Mouse (Mus musculus) adrenal gland, postnatal 25 days (tissue): Measurements from ENCODE around the gene Tram2. TPM values are rescaled to one million over a fixed set of nuclear protein-coding genes. Genes with fewer than 3 reads are reported as not detected.

Experiments used
- DNase-seq: peaks from one replicate; pipeline ENCODE4 v3.0.0; 2021; ENCODE audit warnings: mixed read lengths
- long read RNA-seq: library from polyadenylated mRNA; stranded (forward); transcript quantifications from one replicate; pipeline ENCODE4 v2.0.0, GENCODE M21; 2021
- total RNA-seq: library from RNA; stranded (reverse); gene quantifications from 2 replicates; pipeline ENCODE4 v1.2.3, GENCODE M21; 2021

The Tram2 gene
- 5.4 and 5.8 TPM in 2 replicates for total RNA-seq
- long read RNA-seq, full-length matches to known transcripts = 2 of 2 reads
- long read RNA-seq, partial matches to known transcripts = 0 of 2 reads
- long read RNA-seq, other reads (novel, unspliced or antisense) = 0 of 2 reads

DNA sequence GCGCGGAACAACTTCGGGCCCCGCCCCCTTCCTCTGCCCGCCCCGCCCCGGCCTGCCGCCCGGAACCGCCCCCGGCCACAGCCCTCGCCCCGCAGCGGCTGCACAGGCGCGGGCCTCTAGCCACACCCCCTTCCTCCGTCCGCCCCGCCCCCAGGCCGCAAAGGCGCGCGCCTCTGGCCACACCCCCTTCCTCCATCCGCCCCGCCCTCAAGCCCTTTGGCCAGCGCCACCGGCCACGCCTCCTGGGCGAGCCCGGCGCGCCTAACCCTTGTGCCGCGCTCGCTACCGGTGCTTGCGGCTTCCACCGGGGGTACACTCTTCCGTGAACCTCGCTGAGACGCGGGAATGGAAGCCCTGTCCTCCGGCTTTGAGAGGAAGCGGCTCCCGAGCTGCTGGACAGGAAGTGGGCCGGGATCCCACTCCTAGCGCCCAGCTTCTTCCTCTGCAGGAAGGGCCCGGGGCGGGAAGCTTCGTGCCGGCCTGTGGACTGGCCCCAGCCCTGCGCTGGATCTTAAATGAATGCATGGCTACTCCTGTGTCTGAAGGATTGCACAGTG lies at the start of gene Tram2:
Tram2 (minus strand) TSS at position 13 of the 557 bp plus-strand sequence.
- peak; percentile 99 for DNase-seq

DNA sequence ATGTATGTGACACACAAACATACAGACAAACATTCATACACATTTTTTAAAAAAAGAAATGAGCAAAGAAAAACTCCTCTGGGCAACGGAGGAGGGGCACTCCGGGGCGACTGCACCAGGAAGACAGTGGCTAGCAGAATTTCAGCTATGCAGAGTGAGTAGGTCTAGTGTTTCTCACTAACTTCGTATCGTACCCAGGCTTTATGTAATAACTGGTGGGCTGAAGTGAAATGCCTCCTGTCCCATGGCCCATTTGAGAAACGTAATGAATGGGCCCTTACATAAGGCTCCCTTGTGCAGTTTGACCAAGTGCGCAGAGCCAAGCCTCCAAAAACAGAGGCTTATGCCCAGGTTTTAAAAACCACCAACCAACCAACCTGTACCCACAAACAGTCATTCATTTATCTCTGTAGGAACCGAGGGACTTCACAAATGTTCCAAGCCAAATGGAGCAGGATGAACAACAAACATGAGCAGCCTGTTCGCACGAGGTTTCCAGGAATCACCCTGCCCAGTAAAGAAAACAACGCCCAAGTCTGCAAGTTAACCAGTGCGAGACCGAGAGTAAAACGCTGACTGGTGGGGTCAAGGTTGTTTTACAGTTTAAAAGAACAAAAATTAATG lies 45.8 kb upstream of the Tram2 start:
- no peak for DNase-seq

DNA sequence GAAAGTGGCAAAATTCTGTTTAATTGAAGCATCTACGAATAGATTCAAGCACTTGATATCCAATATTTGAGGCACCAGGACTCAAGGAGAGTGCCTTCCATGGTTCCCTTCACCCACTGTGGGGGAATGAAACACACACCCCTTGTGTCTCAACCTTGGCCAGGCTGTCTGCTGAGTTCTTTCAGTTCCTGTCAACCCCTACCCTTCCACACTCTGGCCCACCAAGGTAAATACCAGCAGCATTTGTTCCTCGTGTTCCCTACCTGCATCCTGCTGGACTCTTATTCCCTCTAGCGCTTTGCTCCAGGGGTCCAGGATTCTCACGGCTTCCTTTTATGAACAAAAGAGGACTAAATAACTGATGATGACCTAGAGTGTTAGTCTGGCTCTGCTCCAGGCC lies 24.8 kb upstream of the Tram2 start:
- DNase-seq = no peak

DNA sequence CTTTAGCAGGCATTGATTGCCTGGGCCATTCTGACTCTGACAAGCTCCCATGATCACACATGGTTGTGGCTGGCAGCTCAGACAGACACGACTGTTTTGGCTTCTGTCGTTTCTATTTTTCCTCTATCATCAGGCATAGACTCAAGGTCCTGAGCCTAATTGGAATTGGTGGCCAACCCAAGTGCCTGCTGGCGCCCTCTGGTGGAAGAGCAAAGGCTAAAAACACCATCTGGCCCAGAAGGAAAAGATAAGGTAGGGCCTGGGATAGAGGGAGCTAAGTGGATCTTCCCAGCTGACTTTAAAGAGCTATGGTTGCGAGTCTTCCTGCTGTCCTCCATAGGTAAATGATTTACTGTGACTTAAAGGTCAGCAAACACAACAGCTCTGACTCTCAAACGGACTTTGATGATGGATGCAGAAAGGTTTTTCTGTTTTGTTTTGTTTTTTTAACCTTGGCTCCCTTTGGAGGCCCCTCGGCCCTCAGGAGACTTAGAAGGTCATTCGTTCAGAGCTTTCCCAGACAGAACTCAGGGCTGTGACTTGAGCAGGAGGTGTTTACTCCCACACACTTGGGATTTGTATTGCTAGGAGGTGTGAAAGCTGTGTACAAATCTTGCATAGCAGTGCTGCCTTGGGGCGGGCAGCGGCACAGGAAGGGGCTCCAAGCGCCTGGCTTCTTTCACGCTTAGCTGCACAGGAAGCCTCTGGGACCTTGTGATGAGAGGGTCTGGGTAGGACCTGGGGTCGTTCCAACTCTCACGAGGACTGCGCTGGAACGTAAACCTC lies 22.4 kb upstream of the Tram2 start:
- peak; percentile 84 for DNase-seq

DNA sequence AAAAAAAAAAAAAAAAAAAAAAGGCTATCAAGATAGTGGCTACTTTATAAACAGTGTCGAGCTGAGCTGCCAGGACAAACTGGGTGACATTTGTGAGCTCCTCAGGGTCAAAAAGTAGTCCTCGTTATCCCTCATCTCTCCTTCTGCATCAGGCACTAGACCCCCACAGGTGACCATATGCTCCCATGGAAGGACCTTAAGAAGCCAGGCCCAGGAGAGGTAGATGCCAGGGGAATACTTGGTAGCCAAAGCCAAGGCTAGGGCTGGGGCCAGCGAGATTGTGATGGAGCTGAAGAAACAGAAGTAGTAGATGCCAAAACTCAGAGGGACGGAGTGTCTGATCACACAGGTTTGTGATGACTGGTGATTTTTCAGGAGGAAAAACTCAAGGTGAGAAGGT lies 21.7 kb upstream of the Tram2 start:
- DNase-seq = no peak

DNA sequence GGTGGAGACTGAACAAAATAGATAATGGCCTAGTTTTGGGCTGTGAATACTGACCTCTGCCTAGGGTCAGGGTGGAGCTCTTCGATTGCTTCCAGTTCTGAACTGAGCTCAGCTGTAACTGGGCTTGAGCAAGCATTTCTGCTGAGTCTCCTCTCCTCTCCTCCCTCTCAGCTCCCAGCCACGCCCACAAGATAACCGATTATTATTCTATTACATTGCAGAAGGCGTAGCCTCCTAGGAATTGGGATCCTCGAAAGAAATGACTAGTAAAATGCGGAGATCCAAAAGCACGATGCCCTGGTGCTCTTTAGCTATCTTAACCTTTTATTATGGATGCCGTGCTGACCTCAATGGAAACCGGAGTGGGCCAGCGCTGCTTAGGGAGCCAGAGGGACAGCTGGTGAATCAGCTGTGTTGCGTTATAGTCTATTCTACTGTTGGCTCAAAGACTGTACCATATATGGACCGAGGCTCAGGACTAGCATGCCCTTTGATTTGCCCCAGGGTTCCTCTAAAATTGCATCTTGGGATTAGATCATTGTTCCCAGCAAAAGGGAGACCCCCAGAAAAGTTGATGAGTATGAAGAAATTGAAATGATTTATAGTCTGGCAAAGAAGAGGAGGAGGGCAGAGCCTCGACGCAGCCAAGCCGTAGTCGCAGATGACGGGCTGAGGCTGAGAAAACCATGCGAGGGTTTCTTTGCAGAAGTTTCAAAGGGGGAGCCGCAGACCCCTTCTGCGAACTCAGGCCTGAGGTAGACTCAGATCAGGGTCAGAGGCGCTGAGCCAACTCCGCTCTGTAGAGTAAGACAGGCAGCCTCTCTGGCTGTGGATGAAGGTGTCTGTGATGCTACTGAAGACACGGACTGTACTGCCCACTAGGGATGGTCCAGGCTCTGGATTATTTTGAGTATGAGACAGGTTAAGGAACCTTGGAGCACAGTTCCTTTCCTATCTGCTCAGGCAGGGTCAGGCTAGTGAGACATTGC lies 18.3 kb upstream of the Tram2 start:
- no peak for DNase-seq

DNA sequence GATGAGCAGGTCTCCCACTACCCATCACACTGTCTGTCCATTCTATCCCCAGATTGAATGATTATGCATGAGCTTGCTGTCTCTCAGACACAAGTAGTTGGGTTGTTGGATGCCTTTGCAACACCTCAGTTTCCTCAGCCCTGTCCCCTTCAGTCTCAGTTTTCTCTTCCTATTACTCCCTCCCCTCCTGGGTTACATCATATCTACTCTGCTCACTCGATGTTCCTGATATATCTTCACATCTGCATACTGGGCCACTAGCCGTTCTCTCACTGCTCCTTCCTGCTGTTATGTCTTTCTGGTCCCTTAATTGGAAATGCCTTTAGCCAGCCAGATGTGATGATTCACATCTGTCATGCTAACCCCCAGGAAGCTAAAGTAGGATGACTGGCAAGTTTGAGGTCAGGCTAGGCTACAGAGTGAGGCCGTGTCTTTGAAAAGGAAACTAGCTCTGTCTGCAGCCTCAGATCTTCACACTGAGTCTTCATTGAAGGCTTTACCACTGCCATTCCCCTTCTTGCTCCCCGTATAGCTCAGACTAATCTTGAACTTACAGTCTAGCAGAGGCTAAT lies 15.7 kb upstream of the Tram2 start:
- DNase-seq = no peak

DNA sequence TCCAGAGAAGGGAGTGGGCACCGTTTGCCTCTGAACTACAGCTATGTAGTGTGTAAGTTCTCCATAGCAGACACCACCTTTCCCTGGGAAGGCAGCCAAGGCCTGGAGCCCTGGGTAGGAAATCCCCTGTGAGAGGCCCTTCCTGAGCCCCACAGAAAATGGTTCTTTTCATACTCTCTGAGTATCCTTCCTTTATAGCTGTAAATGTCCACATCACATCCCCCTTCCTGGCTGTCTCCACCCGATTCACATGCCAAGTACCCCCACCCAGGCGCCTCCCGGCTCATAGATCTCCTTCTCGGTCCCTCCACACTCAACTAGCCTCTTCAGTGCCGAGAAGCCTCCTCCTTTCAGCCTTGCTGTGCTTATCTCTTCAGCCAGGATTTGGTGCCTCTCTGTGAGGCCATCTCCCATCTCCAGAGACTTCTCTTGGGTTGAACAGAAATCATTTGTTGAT lies 10.7 kb upstream of the Tram2 start:
- peak; percentile 10 for DNase-seq

DNA sequence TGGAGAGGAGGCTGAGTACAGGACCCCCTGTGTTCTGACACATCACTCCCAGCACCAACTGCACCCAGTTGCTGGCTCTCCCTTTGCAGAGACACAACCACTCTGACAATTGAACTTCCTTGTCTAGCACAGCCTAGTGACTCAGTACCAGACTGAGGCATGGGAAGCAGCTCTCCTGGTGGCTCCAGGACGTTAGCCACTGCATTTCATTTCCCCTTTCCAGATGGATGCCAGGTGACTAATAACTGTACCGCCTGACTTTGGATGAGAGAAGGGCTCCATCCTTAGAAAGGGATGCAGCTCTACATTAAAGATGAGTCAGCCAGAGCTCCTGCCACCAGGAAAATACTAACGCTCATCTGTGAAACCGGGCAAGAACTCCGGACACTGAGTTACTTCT lies 7.3 kb upstream of the Tram2 start:
- DNase-seq = no peak

DNA sequence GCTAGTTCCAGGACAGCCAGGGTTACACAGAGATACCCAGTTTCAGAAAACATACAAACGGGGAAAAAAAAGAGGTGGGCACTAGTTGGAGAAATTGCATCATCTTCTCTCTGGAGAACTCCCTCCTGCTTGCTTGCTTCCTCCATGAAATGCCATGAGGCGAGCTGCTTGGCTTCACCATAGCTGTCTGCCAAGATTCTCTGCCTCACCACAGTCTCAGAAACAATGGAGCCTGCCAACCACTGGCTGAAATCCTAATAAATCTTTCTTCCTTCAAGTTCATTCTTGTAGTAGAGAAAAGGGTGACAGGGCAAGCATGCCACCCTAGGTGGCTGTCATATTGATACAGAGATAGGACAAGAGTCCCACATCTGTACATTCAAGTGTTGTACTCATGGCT lies 5.6 kb upstream of the Tram2 start:
- no peak for DNase-seq

DNA sequence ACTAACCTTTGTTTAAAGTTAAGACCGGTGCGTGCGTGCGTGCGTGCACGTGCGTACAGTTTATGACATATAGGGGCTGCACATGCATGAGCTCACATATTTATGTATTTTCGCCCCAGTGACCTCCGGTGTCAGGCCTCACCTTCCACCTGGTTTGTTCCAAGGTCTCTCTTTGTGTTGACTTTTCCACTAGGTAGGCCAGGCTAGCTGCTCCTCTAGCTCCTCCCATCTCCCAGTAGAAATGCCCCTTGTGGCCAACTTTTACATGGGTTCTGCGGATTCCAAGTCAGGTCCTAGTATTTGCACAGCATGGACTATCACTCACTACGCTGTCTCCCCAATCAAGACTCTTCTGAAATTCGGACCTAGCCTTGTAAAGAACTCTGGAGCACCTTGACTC lies 1.3 kb upstream of the Tram2 start:
- no peak for DNase-seq

DNA sequence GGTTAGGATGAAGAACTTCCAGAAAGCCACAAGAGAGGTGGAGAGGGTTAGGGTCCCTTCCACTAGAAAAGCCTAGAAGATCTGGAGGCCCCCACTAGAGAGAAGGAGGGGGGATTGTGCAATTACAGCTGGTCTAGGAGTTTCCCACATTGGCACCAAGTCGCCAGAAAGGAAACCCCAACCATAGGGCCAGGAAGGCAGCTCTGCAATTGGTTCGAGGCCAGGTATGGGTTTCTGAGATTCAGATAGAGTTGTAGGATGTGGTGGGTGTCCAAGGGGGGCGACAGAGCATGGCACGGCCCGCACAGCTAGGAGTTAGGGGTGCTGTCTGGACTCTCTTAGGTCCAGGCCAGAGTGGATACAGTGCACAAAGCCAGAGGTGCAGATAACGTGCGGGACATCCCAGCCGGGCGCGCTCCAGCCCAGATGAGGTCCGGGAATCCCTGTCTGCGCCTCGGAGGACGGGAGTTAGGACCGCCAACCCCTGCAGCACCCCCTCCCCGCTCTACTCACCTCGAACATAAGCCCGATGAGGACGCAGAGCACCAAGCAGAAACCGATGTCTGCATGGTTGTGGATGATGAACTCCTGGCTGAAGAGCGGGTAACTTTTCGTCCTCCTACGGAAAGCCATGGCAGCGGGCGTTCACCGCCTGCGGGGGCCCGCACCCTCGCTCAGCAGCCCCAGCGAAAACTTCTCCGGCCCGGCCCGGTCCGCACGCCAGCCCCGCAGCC lies 381 bp downstream of the Tram2 start:
- peak; percentile 23 for DNase-seq

DNA sequence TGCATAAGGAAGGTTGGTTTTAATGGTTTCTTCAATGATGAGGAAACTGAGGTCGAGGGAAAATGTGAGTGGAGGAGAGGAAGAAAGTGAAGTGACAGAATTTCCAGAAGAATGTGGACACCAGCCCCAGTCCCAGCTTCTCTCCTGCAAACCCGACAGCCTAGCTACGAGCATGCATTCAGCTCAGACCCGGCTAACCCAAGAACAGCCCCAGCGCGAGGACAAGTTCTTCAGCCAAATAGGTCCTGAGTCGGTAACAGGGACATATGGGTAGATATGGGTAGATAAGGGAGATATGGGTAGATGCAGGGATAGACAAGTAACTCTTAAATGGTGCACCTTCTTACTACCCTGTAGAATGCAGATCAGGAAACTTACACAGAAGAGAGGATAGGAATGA lies 1.4 kb downstream of the Tram2 start:
- DNase-seq = no peak

DNA sequence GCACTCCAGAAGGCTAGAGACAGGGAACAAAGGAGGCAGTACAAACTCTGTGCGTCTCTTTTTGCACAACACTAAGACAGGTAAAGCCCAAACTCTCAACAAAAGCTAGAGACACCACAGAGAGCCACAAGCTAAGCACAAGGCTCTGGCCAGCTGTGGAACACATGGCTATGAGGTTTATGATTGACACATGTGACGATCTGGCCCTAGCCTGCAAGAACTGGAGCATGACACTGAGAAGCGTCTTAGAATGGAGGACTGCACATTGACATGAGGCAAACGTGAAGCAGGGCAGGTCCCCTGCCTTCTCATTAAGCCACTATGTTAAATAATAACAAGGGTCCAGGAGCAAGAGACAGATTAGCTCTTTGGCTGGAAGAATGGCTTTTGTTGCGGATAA lies 1.8 kb downstream of the Tram2 start:
- no peak for DNase-seq

DNA sequence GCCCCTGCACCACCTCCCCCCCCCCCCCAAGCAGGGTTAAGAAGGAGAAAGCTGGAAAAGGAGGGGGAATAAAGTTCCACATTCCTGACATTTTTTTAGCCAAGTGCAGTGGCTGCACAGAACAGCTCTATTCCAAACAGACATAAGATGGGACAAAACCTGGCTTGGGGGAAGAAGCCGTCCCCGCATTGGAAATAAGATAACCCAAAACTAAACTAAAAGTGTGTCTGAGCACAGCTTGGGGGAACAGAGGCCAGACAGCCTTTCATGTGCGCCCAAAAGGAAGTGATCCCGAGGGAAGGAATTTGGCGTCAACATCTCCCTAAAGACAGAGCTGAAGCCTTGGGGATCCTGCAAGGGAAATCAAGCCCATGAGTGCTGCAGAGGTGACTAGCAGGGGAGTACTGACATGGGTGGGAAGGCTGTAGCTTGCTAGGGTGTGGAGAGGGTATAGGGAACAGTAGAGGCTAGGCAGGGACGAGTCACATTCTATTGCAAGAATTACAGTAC lies 3.0 kb downstream of the Tram2 start:
- DNase-seq = no peak

DNA sequence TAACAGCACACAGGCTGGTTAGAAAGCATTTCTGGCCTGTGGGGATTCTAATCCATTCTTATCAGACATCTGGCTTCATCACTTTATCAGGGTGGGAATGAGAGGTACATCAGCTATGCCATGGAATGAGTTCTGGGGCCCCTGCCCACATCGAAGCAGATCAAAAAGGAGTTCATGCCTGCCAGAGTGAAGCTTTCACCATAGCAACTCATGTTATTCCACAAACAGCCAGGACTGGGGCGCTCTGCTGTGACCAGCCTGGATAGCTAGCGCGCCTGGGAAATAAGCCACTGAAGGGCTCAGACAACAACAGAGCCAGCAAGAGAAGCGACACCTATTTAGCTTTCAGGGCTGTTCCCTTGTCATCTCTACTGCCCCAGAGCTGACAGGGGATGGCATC lies 4.8 kb downstream of the Tram2 start:
- no peak for DNase-seq

DNA sequence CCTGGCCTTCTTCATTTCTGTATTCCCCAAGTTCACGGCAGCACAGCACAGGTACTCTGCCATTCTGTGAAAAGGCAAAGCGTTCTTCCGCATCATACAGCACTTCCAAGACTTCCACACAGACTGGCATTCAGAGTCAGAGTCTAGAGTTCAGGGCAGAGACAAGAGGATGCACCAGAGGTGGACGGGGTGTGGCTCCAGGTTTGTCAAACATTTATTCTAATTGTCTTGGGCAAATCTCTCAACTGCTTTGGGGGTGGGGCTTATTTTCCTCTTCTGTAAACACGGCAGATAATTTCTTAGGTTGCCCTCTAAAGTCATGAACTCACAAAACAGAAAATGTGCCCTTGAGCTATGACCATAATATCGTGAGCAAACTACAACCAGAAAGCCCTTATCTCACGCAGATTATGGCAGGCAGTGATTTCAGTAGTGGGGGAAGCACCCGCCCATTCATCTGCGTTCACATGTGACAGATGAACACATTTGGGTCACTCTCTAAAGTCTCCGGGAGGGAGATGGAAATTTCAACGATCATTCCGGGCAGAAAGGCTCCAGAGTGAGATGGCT lies 6.1 kb downstream of the Tram2 start:
- no peak for DNase-seq

DNA sequence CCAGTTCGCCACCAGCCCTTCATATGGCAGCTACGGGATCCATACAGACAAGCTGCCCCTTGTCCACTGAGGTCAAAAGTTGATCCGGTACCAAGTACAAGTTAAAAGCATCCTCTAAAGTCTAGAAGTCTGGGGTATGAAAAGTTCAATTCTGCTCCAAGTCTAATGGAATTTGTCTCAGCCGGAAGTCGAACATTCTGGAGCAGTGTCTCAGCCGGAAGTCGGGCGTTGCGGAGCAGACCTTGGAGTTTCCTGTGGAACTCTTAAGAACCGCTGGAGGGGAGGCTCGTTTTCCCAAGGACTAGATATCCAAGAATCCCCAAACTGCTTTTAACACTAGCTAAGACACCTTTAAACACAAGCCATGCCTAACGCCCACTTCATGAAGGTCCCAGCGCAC lies 8.4 kb downstream of the Tram2 start:
- no peak for DNase-seq

DNA sequence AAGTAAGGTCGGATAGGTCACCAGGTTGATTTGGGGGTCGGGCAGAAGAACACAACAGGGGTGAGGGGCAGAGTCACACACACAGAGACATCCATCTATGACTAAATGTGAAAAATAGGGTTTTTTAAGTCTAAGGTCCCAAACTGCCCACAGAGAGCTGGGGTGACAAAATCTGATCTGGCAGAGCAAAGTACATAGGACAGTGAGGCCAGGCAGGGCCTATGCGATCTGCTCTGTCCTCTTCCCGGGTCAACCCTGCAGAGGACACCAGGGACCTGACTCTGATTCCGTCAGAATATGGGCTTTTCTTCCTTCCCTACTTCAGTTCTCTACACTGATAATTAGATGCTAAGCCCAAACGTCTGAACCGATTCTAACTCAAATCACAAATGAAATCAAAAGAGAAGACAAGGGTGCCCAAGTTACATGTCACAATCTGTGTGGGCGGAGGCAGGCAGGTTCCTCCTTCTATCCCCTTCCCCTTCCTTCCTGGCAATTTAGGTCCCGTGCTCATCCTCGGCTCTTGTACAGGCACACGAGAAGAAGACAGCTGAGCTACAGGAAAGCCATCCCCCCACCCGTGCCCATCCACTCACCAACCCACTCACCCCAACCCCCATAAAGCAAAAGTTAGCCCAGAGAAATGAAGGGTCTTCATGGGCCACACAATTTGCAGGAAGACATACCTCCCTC lies 9.1 kb downstream of the Tram2 start:
- no peak for DNase-seq

DNA sequence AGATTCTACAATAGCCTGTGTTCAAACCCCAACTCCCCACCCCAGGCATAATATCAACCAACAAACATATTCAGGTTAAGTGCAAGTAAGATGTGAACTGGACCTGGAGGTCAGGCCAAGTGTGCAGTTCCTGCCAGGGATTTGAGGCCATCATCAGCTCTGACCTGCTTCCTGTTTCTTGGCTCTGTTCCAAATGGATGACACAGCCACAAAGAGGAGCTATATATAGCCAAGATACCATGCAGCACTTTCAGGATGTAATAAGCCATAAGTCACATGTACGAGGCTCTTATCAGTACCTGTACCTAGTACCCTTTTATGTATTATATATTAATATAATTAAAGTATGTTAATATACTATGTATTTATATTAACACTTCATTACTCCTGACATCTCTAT lies 10.5 kb downstream of the Tram2 start:
- no peak for DNase-seq
